Mouse (Mus musculus): ENCODE measurements around the gene Unc93a. TPM values are rescaled to one million over a fixed set of nuclear protein-coding genes. Genes with fewer than 3 reads are reported as not detected.
"Not testable (repeated sequence)": the region's sequence is repeated elsewhere in the genome, so short reads cannot be mapped to it uniquely, and the experiment has no call there.

The Unc93a gene
- polyA plus RNA-seq, 1 experiment from 2014 or later = not detected

- not testable (repeated sequence) for H3K9ac ChIP-seq (replicated peaks; ENCODE audit: low read length); H3K9me3 ChIP-seq (ENCODE audit: low read length); H3K36me3 ChIP-seq (ENCODE audit: insufficient read depth, low read length); ATAC-seq (ENCODE audit: low FRiP score, low TSS enrichment); H3K4me2 ChIP-seq (replicated peaks; ENCODE audit: low read depth, low read length); H3K4me3 ChIP-seq (ENCODE audit: low read length); H3K27me3 ChIP-seq (ENCODE audit: insufficient read depth, low read length); H3K4me1 ChIP-seq (ENCODE audit: insufficient read depth, low read length); H3K27ac ChIP-seq (ENCODE audit: low read length)
- 63% methylated on average over 5 of the region's 8 CpGs for WGBS
Observed at GRCm38 (mm10) chr17:13092100-13092764, 39.4 kb downstream of the Unc93a start.

DNA sequence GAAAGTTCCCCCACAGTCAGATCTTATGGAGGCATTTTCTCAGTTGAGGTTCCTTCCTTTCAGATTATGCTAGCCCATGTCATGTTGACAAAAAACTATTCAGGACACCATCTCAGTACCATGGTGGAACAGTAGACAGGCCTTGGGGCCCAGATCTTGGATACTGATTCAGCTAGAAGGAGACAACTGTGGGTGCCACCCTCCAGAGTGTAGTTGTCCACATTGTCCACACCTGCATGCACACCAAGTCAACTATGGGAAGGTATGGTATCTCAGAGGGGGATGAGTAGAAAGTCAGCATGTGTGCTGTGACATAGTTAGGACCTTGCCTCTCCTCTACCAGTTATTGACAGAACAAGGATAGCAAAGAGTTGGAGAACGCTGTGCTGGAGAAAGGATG, 40.1 kb downstream of the Unc93a start:
- no CpG with 5 or more reads among the region's 1 CpGs for WGBS
- H3K4me1 ChIP-seq (ENCODE audit: insufficient read depth, low read length); ATAC-seq (ENCODE audit: low FRiP score, low TSS enrichment); H3K4me2 ChIP-seq (replicated peaks; ENCODE audit: low read depth, low read length); H3K36me3 ChIP-seq (ENCODE audit: insufficient read depth, low read length); H3K27ac ChIP-seq (ENCODE audit: low read length); H3K27me3 ChIP-seq (ENCODE audit: insufficient read depth, low read length); H3K9me3 ChIP-seq (ENCODE audit: low read length); H3K4me3 ChIP-seq (ENCODE audit: low read length); H3K9ac ChIP-seq (replicated peaks; ENCODE audit: low read length): not testable (repeated sequence)

- H3K27ac ChIP-seq (ENCODE audit: low read length); H3K27me3 ChIP-seq (ENCODE audit: insufficient read depth, low read length); H3K9ac ChIP-seq (replicated peaks; ENCODE audit: low read length); H3K4me1 ChIP-seq (ENCODE audit: insufficient read depth, low read length); ATAC-seq (ENCODE audit: low FRiP score, low TSS enrichment); H3K9me3 ChIP-seq (ENCODE audit: low read length); H3K36me3 ChIP-seq (ENCODE audit: insufficient read depth, low read length); H3K4me2 ChIP-seq (replicated peaks; ENCODE audit: low read depth, low read length); H3K4me3 ChIP-seq (ENCODE audit: low read length): not testable (repeated sequence)
- 44% methylated on average over 2 of the region's 5 CpGs for WGBS
Observed at GRCm38 (mm10) chr17:13069227-13069626, 62.4 kb downstream of the Unc93a start.

- not testable (repeated sequence) for H3K9me3 ChIP-seq (ENCODE audit: low read length); H3K4me2 ChIP-seq (replicated peaks; ENCODE audit: low read depth, low read length); H3K27me3 ChIP-seq (ENCODE audit: insufficient read depth, low read length); H3K36me3 ChIP-seq (ENCODE audit: insufficient read depth, low read length); H3K9ac ChIP-seq (replicated peaks; ENCODE audit: low read length); H3K4me1 ChIP-seq (ENCODE audit: insufficient read depth, low read length); H3K27ac ChIP-seq (ENCODE audit: low read length); H3K4me3 ChIP-seq (ENCODE audit: low read length)
- ATAC-seq (ENCODE audit: low FRiP score, low TSS enrichment) = peak; percentile 46
- no CpG with 5 or more reads among the region's 4 CpGs for WGBS
Observed at GRCm38 (mm10) chr17:13067864-13068385, 63.7 kb downstream of the Unc93a start.

DNA sequence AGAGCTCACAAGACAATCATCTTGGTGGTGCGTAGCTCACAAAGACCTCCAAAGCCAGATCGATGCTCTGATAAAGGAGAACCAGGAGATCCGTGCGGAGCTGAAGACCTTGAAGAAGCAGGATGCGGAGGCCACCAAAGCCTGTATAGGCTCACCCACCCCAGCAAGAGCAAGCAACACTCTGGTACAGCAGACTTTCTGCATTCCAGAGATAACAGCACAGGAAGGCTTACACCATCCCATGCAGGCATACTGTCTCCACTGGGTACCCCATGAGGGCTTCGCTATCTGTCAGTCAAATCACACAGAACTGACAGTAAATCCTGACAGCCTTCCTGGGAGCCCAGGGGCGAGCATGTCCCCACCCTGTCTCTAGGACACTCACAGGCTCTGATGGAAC, 68.7 kb downstream of the Unc93a start:
- WGBS = 94% methylated on average over 2 of the region's 7 CpGs
- H3K9ac ChIP-seq (replicated peaks; ENCODE audit: low read length); H3K4me2 ChIP-seq (replicated peaks; ENCODE audit: low read depth, low read length); H3K4me1 ChIP-seq (ENCODE audit: insufficient read depth, low read length); H3K4me3 ChIP-seq (ENCODE audit: low read length); H3K27me3 ChIP-seq (ENCODE audit: insufficient read depth, low read length); H3K9me3 ChIP-seq (ENCODE audit: low read length); ATAC-seq (ENCODE audit: low FRiP score, low TSS enrichment); H3K27ac ChIP-seq (ENCODE audit: low read length); H3K36me3 ChIP-seq (ENCODE audit: insufficient read depth, low read length): not testable (repeated sequence)

- H3K27ac ChIP-seq (ENCODE audit: low read length); H3K4me2 ChIP-seq (replicated peaks; ENCODE audit: low read depth, low read length); H3K9ac ChIP-seq (replicated peaks; ENCODE audit: low read length); H3K4me3 ChIP-seq (ENCODE audit: low read length); H3K9me3 ChIP-seq (ENCODE audit: low read length); H3K36me3 ChIP-seq (ENCODE audit: insufficient read depth, low read length); ATAC-seq (ENCODE audit: low FRiP score, low TSS enrichment); H3K4me1 ChIP-seq (ENCODE audit: insufficient read depth, low read length); H3K27me3 ChIP-seq (ENCODE audit: insufficient read depth, low read length): not testable (repeated sequence)
- 95% methylated on average over 4 of the region's 4 CpGs for WGBS
Observed at GRCm38 (mm10) chr17:13060804-13061203, 70.8 kb downstream of the Unc93a start, which contains the start of gene Tcp10b. Gene Tcp10b (plus strand): TSS chr17:13061104.

Other genes with a start within 250 kb of the Unc93a start
- gene Pnldc1, start 221.6 kb downstream of the Unc93a start, polyA plus RNA-seq (2015; fragmentation: Nextera tagmentation; extraction: Ambion mirVana) = 0.64 and 1.3 TPM in 2 replicates
- gene Tcp1, start 216.1 kb downstream of the Unc93a start, polyA plus RNA-seq (2015; fragmentation: Nextera tagmentation; extraction: Ambion mirVana) = 383 and 391 TPM in 2 replicates
- gene Mrpl18, start 215.5 kb downstream of the Unc93a start, polyA plus RNA-seq (2015; fragmentation: Nextera tagmentation; extraction: Ambion mirVana) = 155 and 158 TPM in 2 replicates
- gene Acat3, start 191.2 kb downstream of the Unc93a start, polyA plus RNA-seq (2015; fragmentation: Nextera tagmentation; extraction: Ambion mirVana) = 4.7 and 5.0 TPM in 2 replicates
- gene Acat2, start 171.1 kb downstream of the Unc93a start, polyA plus RNA-seq (2015; fragmentation: Nextera tagmentation; extraction: Ambion mirVana) = 134 and 136 TPM in 2 replicates
- 124 and 135 TPM in 2 replicates for gene Wtap, start 137.6 kb downstream of the Unc93a start, polyA plus RNA-seq (2015; fragmentation: Nextera tagmentation; extraction: Ambion mirVana)
- gene Sod2, start 125.0 kb downstream of the Unc93a start, polyA plus RNA-seq (2015; fragmentation: Nextera tagmentation; extraction: Ambion mirVana) = 178 and 179 TPM in 2 replicates
- not detected in 2 replicates for gene Gpr31b, start 79.5 kb downstream of the Unc93a start, polyA plus RNA-seq (2015; fragmentation: Nextera tagmentation; extraction: Ambion mirVana)
- 0.09 TPM in 1 of 2 replicates, not detected in the other for gene Tcp10b, start 70.7 kb downstream of the Unc93a start, polyA plus RNA-seq (2015; fragmentation: Nextera tagmentation; extraction: Ambion mirVana)
- gene Smok2a, start 89.4 kb upstream of the Unc93a start, polyA plus RNA-seq (2015; fragmentation: Nextera tagmentation; extraction: Ambion mirVana) = not detected in 2 replicates
- gene Smok2b, start 98.4 kb upstream of the Unc93a start, polyA plus RNA-seq (2015; fragmentation: Nextera tagmentation; extraction: Ambion mirVana) = not detected in 2 replicates
- gene Tcp10c, start 222.8 kb upstream of the Unc93a start, polyA plus RNA-seq (2015; fragmentation: Nextera tagmentation; extraction: Ambion mirVana) = not detected in 2 replicates